Mouse (Mus musculus) cortical plate, adult 2 months (tissue): ENCODE results near the gene Nudt7.

ENCODE experiments used
- CTCF ChIP-seq: fragments of 200-500 bp; IDR thresholded peaks from 2 replicates; pipeline ENCODE4 v1.5.1; 2011; ENCODE audit warnings: mild to moderate bottlenecking, control low read depth, low read length; ENCODE audit not compliant: insufficient read depth; ENCODE audit errors: extremely low read depth
- POLR2A ChIP-seq: fragments of 200-500 bp; IDR thresholded peaks from 2 replicates; pipeline ENCODE4 v1.6.1; 2011; ENCODE audit warnings: mild to moderate bottlenecking, low read length, control low read depth; ENCODE audit not compliant: insufficient read depth; ENCODE audit errors: extremely low read depth

- TF ChIP-seq POLR2A (no peak), CTCF (no peak)
Measured at GRCm38 (mm10) chr8:114165741-114166140, 32.4 kb downstream of the Nudt7 start.
